8 mouse cellular contexts compared by ENCODE assay signal in the genomic region with DNA sequence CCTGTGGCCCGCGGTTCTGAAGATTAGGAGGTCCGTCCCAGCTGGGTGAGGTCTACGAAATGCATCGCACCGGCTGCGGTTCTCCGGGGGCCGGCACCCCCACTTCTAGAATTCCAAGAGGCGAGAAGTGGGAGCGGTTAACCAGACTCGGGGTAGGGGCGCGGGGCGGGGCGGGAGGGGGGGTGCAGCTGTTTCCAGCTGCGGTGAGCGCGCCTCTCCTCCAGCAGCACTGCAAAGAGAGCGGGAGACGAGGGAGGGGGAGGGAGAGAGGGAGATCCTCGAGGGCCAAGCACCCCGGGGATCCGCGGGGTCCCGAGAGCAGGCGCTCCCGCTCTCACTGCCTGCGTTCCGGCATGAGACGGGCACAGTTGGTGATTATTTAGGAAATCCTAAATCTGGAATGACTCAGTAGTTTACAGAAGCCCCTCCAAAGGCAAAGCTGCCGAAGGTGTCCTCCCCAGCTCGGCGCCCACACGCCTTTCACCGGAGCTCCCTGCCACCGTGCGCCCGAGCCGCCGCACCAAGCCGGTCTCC.
A peak's percentile ranks its signal among the peaks of the same experiment; 100 is the strongest.
DNase-seq lines count a peak whose midpoint lies in the region; ATAC-seq and TF ChIP-seq lines count a peak whose summit lies in the region.

No protein-coding gene starts in this region.

- H3K9me3 ChIP-seq in embryonic facial prominence, embryonic 13.5 days: no peaks in the 10 kb centered on the region
- H3K9me3 ChIP-seq in hindbrain, postnatal 0 days (ENCODE audit: low read length): no peaks in the 10 kb centered on the region
- H3K9me3 ChIP-seq in midbrain, embryonic 11.5 days (ENCODE audit: control insufficient read depth, low read length): no peaks in the 10 kb centered on the region

- no peak for TF ChIP-seq CTCF in gastrocnemius, adult 2 months (IDR thresholded peaks at IDR 0.05)
- TF ChIP-seq CTCF in hindbrain, postnatal 0 days (IDR thresholded peaks at IDR 0.05; ENCODE audit: low read depth): no peak

- H3K27me3 ChIP-seq in embryonic facial prominence, embryonic 13.5 days: peaks cover 78% of the 10 kb centered on the region
- H3K27me3 ChIP-seq in hindbrain, postnatal 0 days (ENCODE audit: insufficient read depth, low read length): no peaks in the 10 kb centered on the region
- peaks cover 18% of the 10 kb centered on the region for H3K27me3 ChIP-seq in midbrain, embryonic 11.5 days (ENCODE audit: control insufficient read depth, insufficient read depth, low read length)

- DNase-seq in gastrocnemius, adult 2 months: no peak
- DNase-seq in gastrocnemius, postnatal 25 days: no peak
- peak; percentile 44 for DNase-seq in ES-CJ7 (ENCODE audit: low read depth, low spot score)
- peak; percentile 67 for DNase-seq in hindbrain, postnatal 0 days (ENCODE audit: low spot score)
- peak; percentile 94 for DNase-seq in midbrain, embryonic 11.5 days (ENCODE audit: low spot score, missing footprints)
- DNase-seq in thymus, adult 18-20 months: no peak
- DNase-seq in spleen, adult 18-20 months: no peak

- peak overlapping the region; percentile 72 for H3K9ac ChIP-seq in embryonic facial prominence, embryonic 13.5 days
- H3K9ac ChIP-seq in hindbrain, postnatal 0 days (replicated peaks; ENCODE audit: low read length): peak overlapping the region; percentile 81
- peak overlapping the region; percentile 72 for H3K9ac ChIP-seq in midbrain, embryonic 11.5 days (ENCODE audit: low read length)

- peak overlapping the region; percentile 100 for H3K4me2 ChIP-seq in embryonic facial prominence, embryonic 13.5 days
- H3K4me2 ChIP-seq in hindbrain, postnatal 0 days (ENCODE audit: low read depth, low read length): peak overlapping the region; percentile 84
- H3K4me2 ChIP-seq in midbrain, embryonic 11.5 days: peak overlapping the region; percentile 96

- ATAC-seq in embryonic facial prominence, embryonic 13.5 days (ENCODE audit: insufficient number of reproducible peaks, insufficient read depth, low FRiP score, low TSS enrichment, low read depth): peak; percentile 49; the same call in 1 of the 2 replicates
- peak; percentile 51 for ATAC-seq in hindbrain, postnatal 0 days
- peak; percentile 65 for ATAC-seq in midbrain, embryonic 11.5 days (ENCODE audit: low FRiP score)

- no peak overlapping the region for H3K27ac ChIP-seq in gastrocnemius, adult 2 months
- peak overlapping the region; percentile 44; the same call in 1 of the 2 replicates for H3K27ac ChIP-seq in embryonic facial prominence, embryonic 13.5 days
- H3K27ac ChIP-seq in hindbrain, postnatal 0 days: peak overlapping the region; percentile 85
- no peak overlapping the region for H3K27ac ChIP-seq in midbrain, embryonic 11.5 days (ENCODE audit: low read depth, low read length)

- peak overlapping the region; percentile 71 for H3K4me3 ChIP-seq in gastrocnemius, adult 2 months
- H3K4me3 ChIP-seq in embryonic facial prominence, embryonic 13.5 days: peak overlapping the region; percentile 67
- H3K4me3 ChIP-seq in hindbrain, postnatal 0 days (ENCODE audit: low read length): peak overlapping the region; percentile 87
- peak overlapping the region; percentile 70 for H3K4me3 ChIP-seq in midbrain, embryonic 11.5 days (ENCODE audit: low read depth, low read length)

- WGBS in embryonic facial prominence, embryonic 13.5 days: under 1% methylated on average over 42 of the region's 42 CpGs
- WGBS in hindbrain, postnatal 0 days: under 1% methylated on average over 40 of the region's 42 CpGs
- under 1% methylated on average over 38 of the region's 42 CpGs for WGBS in midbrain, embryonic 11.5 days

- intact Hi-C loops in gastrocnemius, adult 2 months (cut with DNase I): no loop called here

- H3K4me1 ChIP-seq in embryonic facial prominence, embryonic 13.5 days: peaks cover 10% of the 10 kb centered on the region; the same call in 1 of the 2 replicates
- H3K4me1 ChIP-seq in hindbrain, postnatal 0 days (ENCODE audit: insufficient read depth, low read length): 0 out of 2 replicates have a peak, but pooled peaks cover 10% of the 10 kb centered on the region
- H3K4me1 ChIP-seq in midbrain, embryonic 11.5 days (ENCODE audit: control insufficient read depth, insufficient read depth, low read length): 0 out of 2 replicates have a peak, but pooled peaks cover 2% of the 10 kb centered on the region

- no peaks in the 10 kb centered on the region for H3K36me3 ChIP-seq in embryonic facial prominence, embryonic 13.5 days
- H3K36me3 ChIP-seq in hindbrain, postnatal 0 days (ENCODE audit: insufficient read depth, low read length): no peaks in the 10 kb centered on the region
- no peaks in the 10 kb centered on the region for H3K36me3 ChIP-seq in midbrain, embryonic 11.5 days (ENCODE audit: control insufficient read depth, insufficient read depth, low read length)

Comparison
In these comparisons a context has a peak if more than half of its experiments do, and no peak if none do; other contexts are left out.
1. DNase-seq: peak in ES-CJ7 (single experiment), hindbrain, postnatal 0 days (single experiment) and midbrain, embryonic 11.5 days (single experiment); none in gastrocnemius, adult 2 months (single experiment), gastrocnemius, postnatal 25 days (single experiment), thymus, adult 18-20 months (0 of 2) and spleen, adult 18-20 months (0 of 2).
2. H3K27ac ChIP-seq: peak in embryonic facial prominence, embryonic 13.5 days (single experiment) and hindbrain, postnatal 0 days (single experiment); none in gastrocnemius, adult 2 months (single experiment) and midbrain, embryonic 11.5 days (single experiment).
3. Peak in every context shown above with its lines, with median percentiles within 50 percentile points of each other: H3K4me3 ChIP-seq, ATAC-seq, H3K4me2 ChIP-seq and H3K9ac ChIP-seq.